Mouse (Mus musculus): ENCODE results near the gene Galnt18.

DNA sequence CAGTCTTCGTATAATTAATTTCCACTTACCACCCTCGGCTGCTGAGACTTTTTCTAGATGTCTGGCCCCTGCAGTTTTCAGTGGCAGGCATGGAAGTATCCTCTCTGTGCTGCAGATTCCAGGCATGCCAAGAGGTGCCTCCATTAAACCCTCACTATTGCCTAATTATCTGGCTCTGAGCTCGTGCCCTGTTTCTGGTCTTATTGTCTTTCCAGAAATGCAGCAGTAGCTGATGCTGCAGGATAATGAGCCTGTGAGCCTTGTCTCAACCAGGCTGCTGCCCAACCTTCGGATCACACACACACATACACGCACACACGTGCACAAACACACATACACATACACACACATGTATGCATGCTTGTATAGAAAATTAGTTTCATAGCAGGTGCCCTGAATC is 199.2 kb downstream of the Galnt18 start:
- TF ChIP-seq CTCF (IDR thresholded peaks at IDR 0.05; ENCODE audit: borderline replicate concordance, control insufficient read depth, extremely low read depth, insufficient read depth, low read length, poor library complexity) (no peak), POLR2A (IDR thresholded peaks at IDR 0.05; ENCODE audit: control insufficient read depth, extremely low read depth, insufficient read depth, low read length, poor library complexity) (no peak)
